Mouse (Mus musculus) brain, adult 2 months (tissue): Measurements from ENCODE around the gene Smarca4.
A peak's percentile ranks its signal among the peaks of the same experiment; 100 is the strongest.

ENCODE experiments used
- DNase-seq: peaks from one replicate; pipeline ENCODE4 v3.0.0; 2011; ENCODE audit warnings: low read depth, low spot score

Smarca4 gene

GRCm38 (mm10) chr9:21615617-21616231 is at the start of gene Smarca4:
TSS of gene Smarca4 (plus strand) at chr9:21616169.
- peak; percentile 100 for DNase-seq

GRCm38 (mm10) chr9:21566538-21566937 is 49.4 kb upstream of the Smarca4 start:
- no peak for DNase-seq

GRCm38 (mm10) chr9:21567051-21567450 is 48.9 kb upstream of the Smarca4 start:
- DNase-seq, result no peak

GRCm38 (mm10) chr9:21568657-21569255 is 47.2 kb upstream of the Smarca4 start:
- no peak for DNase-seq

GRCm38 (mm10) chr9:21574012-21574801 is 41.8 kb upstream of the Smarca4 start:
- DNase-seq, result no peak

GRCm38 (mm10) chr9:21575253-21575652 is 40.7 kb upstream of the Smarca4 start:
- DNase-seq, result no peak

GRCm38 (mm10) chr9:21576286-21576685 is 39.7 kb upstream of the Smarca4 start:
- no peak for DNase-seq

- no peak for DNase-seq
Observed at GRCm38 (mm10) chr9:21578226-21578625, 37.7 kb upstream of the Smarca4 start.

GRCm38 (mm10) chr9:21585401-21585800 is 30.6 kb upstream of the Smarca4 start:
- DNase-seq, result no peak

GRCm38 (mm10) chr9:21587678-21588349 is 28.2 kb upstream of the Smarca4 start:
- peak; percentile 34 for DNase-seq

GRCm38 (mm10) chr9:21588350-21588749 is 27.6 kb upstream of the Smarca4 start:
- no peak for DNase-seq

GRCm38 (mm10) chr9:21589538-21589937 is 26.4 kb upstream of the Smarca4 start:
- no peak for DNase-seq

GRCm38 (mm10) chr9:21591127-21591830 is 24.7 kb upstream of the Smarca4 start:
- no peak for DNase-seq

GRCm38 (mm10) chr9:21591831-21592702 is 23.9 kb upstream of the Smarca4 start:
- DNase-seq, result no peak

- DNase-seq, result peak; percentile 99
Observed at GRCm38 (mm10) chr9:21592703-21593121, 23.3 kb upstream of the Smarca4 start, which contains the start of the genes Timm29 and Yipf2. TSS of gene Timm29 (plus strand) at chr9:21592722. TSS of gene Yipf2 (minus strand) at chr9:21592828.

- peak; percentile 75 for DNase-seq
Observed at GRCm38 (mm10) chr9:21593122-21593721, 22.7 kb upstream of the Smarca4 start.

GRCm38 (mm10) chr9:21594350-21594749 is 21.6 kb upstream of the Smarca4 start:
- DNase-seq, result peak; percentile 36

- DNase-seq, result no peak
Observed at GRCm38 (mm10) chr9:21594838-21595237, 21.1 kb upstream of the Smarca4 start.

GRCm38 (mm10) chr9:21598198-21598597 is 17.8 kb upstream of the Smarca4 start:
- peak; percentile 56 for DNase-seq

- DNase-seq, result no peak
Observed at GRCm38 (mm10) chr9:21600186-21600585, 15.8 kb upstream of the Smarca4 start.
